Mouse (Mus musculus): ENCODE measurements around the gene AC161166.1.

DNA sequence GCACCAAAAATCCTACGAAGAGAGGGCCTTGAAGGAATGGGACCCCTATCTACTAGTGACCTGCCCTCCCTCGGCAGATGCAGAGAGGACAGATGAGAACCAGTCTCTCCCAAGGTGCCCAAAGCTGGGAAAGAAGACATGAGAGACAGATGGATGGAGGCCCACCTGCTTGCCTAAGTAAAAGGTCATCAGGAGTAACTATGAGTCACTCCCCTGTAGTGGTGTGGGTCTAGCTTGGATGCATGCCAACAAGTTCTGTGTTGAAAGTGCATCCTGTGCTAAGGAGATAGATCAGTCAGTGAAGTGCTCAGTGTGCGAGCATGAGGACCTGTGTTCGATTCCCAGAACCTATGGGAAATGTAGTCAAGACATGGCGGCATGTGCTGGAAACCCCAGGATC is 33.3 kb downstream of the AC161166.1 start:
- no peak for TF ChIP-seq POLR2A (IDR thresholded peaks at IDR 0.05; ENCODE audit: borderline replicate concordance, low read depth, low read length)
- TF ChIP-seq CTCF (IDR thresholded peaks at IDR 0.05; ENCODE audit: low read depth, low read length) = no peak

Data from bone marrow macrophage, adult 2 months (primary cell).